28 mouse cellular contexts compared by ENCODE assay signal in the genomic region with DNA sequence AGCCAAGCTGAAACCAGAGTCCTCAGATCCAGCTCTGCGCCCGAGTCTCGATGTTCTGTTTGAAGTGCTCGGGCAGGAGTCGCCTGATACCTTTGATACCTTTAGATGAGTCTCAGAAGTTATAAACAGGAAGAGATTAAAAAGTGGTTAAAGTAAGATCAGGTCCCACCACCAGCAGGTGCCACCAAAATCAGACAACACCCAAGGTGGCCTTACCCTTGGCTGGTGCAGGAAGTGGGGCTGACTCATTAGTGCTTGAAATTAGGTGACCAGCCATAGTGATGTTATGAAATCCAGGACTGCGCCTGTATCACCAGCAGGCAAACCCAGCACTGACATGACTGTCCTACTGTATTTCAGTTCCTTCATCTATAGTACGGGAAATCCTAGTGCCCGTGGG. TPM values are rescaled to one million over a fixed set of nuclear protein-coding genes. Genes with fewer than 3 reads are reported as not detected.
DNase-seq lines count a peak whose midpoint lies in the region; ATAC-seq lines count a peak whose summit lies in the region.
"Had no signal": no experiment of that assay in that cellular context is flagged by ENCODE, and none has a peak within 500 bp of the region (broad histone marks: within the 10 kb centered on the region; RNA-seq: fewer than 3 reads in every experiment).

No protein-coding gene starts in this region.

- no peak overlapping the region for H3K4me3 ChIP-seq in hindbrain, embryonic 12.5 days
- H3K4me3 ChIP-seq: embryonic facial prominence, embryonic 12.5 days; embryonic facial prominence, embryonic 15.5 days; heart, adult 2 months; heart, embryonic 10.5 days; heart, embryonic 13.5 days; hindbrain, embryonic 13.5 days; intestine, embryonic 15.5 days had no signal

- WGBS in hindbrain, embryonic 12.5 days, result 92% methylated on average over 8 of the region's 8 CpGs

- no peak overlapping the region for H3K27ac ChIP-seq in hindbrain, embryonic 12.5 days
- H3K27ac ChIP-seq: embryonic facial prominence, embryonic 12.5 days; embryonic facial prominence, embryonic 15.5 days; heart, adult 2 months; heart, embryonic 10.5 days; heart, embryonic 13.5 days; hindbrain, embryonic 13.5 days; intestine, embryonic 15.5 days had no signal

- intact Hi-C loops in heart, postnatal 36 days (cut with DNase I), result no loop called here

- DNase-seq in heart, adult 11 months, result peak; percentile 4
- no peak for DNase-seq in heart, postnatal 36 days
- DNase-seq in NIH3T3 (ENCODE audit: low read depth), result peak; percentile 55
- peak; percentile 47 for DNase-seq in ZHBTc4 (ENCODE audit: low read depth, low spot score)
- DNase-seq in neural tube, embryonic 10.5 days (ENCODE audit: extremely low spot score, low spot score), result no peak
- DNase-seq: adrenal gland, postnatal 10 days; adrenal gland, postnatal 36 days; B cell, adult 2 months; cerebellum, adult 18-20 months; cerebellum, adult 9-10 months; cerebellum, postnatal 25 days; forebrain, postnatal 0 days; gastrocnemius, postnatal 25 days; heart, adult 2 months; heart, postnatal 14 days; kidney, adult 18-20 months had no signal

- no peak overlapping the region for H3K4me2 ChIP-seq in hindbrain, embryonic 12.5 days (replicated peaks)
- H3K4me2 ChIP-seq: embryonic facial prominence, embryonic 12.5 days; embryonic facial prominence, embryonic 15.5 days; heart, embryonic 13.5 days; hindbrain, embryonic 13.5 days; intestine, embryonic 15.5 days had no signal

- no peaks in the 10 kb centered on the region for H3K9me3 ChIP-seq in hindbrain, embryonic 12.5 days (replicated peaks)
- H3K9me3 ChIP-seq: embryonic facial prominence, embryonic 12.5 days; embryonic facial prominence, embryonic 15.5 days; heart, embryonic 10.5 days; heart, embryonic 13.5 days; hindbrain, embryonic 13.5 days; intestine, embryonic 15.5 days had no signal

- H3K27me3 ChIP-seq in hindbrain, embryonic 12.5 days, result no peaks in the 10 kb centered on the region
- H3K27me3 ChIP-seq: CH12.LX; embryonic facial prominence, embryonic 12.5 days; embryonic facial prominence, embryonic 15.5 days; heart, embryonic 13.5 days; hindbrain, embryonic 13.5 days; intestine, embryonic 15.5 days had no signal

- no peaks in the 10 kb centered on the region for H3K4me1 ChIP-seq in hindbrain, embryonic 12.5 days
- H3K4me1 ChIP-seq: embryonic facial prominence, embryonic 12.5 days; embryonic facial prominence, embryonic 15.5 days; heart, embryonic 10.5 days; heart, embryonic 13.5 days; hindbrain, embryonic 13.5 days; intestine, embryonic 15.5 days had no signal

- H3K9ac ChIP-seq in hindbrain, embryonic 12.5 days, result no peak overlapping the region
- H3K9ac ChIP-seq: embryonic facial prominence, embryonic 12.5 days; embryonic facial prominence, embryonic 15.5 days; forebrain, postnatal 0 days; heart, embryonic 13.5 days; hindbrain, embryonic 13.5 days; intestine, embryonic 15.5 days had no signal

- no peaks in the 10 kb centered on the region for H3K36me3 ChIP-seq in hindbrain, embryonic 12.5 days
- H3K36me3 ChIP-seq: embryonic facial prominence, embryonic 12.5 days; embryonic facial prominence, embryonic 15.5 days; heart, embryonic 10.5 days; heart, embryonic 13.5 days; hindbrain, embryonic 13.5 days; intestine, embryonic 15.5 days had no signal

- ATAC-seq in hindbrain, embryonic 12.5 days (ENCODE audit: low FRiP score), result no peak
- ATAC-seq: activated CD4-positive, CD25-positive, alpha-beta regulatory T cell, adult 4 months; forebrain, embryonic 14.5 days; forebrain, postnatal 0 days; hindbrain, embryonic 16.5 days; intestine, embryonic 15.5 days had no signal

RNA-seq across cellular contexts. Expression of a gene that starts 17.8 kb away (rescaled TPM):
- total RNA-seq in heart, postnatal 36 days (2021), result 10 to 100 TPM; 35.1 to 37.8 TPM
- polyA plus RNA-seq in hindbrain, embryonic 12.5 days (2016; fragmentation: Nextera tagmentation; extraction: Ambion mirVana), result 50.1 and 56.9 TPM in 2 replicates

RNA-seq across cellular contexts. Expression of a gene that starts 47.9 kb away (rescaled TPM):
- total RNA-seq in heart, postnatal 36 days (2021), result 1 to 10 TPM; 6.0 to 6.8 TPM
- 5.7 and 6.4 TPM in 2 replicates for polyA plus RNA-seq in hindbrain, embryonic 12.5 days (2016; fragmentation: Nextera tagmentation; extraction: Ambion mirVana)
- total RNA-seq: CH12.LX, MEL had no signal
- polyA plus RNA-seq: activated CD4-positive, CD25-positive, alpha-beta regulatory T cell, adult 4 months had no signal

Comparison
In these comparisons a context has a peak if more than half of its experiments do, and no peak if none do; other contexts are left out.
1. DNase-seq: peak in heart, adult 11 months (single experiment), NIH3T3 (single experiment) and ZHBTc4 (single experiment); none in heart, postnatal 36 days (0 of 2) and neural tube, embryonic 10.5 days (single experiment).